Mouse (Mus musculus) hindbrain, embryonic 13.5 days (tissue): ENCODE measurements around the gene Defb25. TPM values are rescaled to one million over a fixed set of nuclear protein-coding genes. Genes with fewer than 3 reads are reported as not detected.

Source experiments
- ATAC-seq: fragments of 200-750 bp; cut with Nextera tagmentation; 2 replicates; pipeline ENCODE4 v1.8.0; 2017; ENCODE audit warnings: moderate TSS enrichment; ENCODE audit not compliant: low FRiP score
- H3K27ac ChIP-seq: fragments of 300-500 bp; sonication (generic); 2 replicates; pipeline ENCODE4 v1.5.1; 2015; ENCODE audit warnings: inconsistent platforms, mild to moderate bottlenecking, moderate library complexity
- H3K27me3 ChIP-seq: fragments of 300-500 bp; sonication (generic); 2 replicates; pipeline ENCODE4 v1.6.1; 2015; ENCODE audit warnings: mild to moderate bottlenecking, inconsistent platforms
- H3K36me3 ChIP-seq: fragments of 300-500 bp; sonication (generic); 2 replicates; pipeline ENCODE4 v1.6.1; 2015; ENCODE audit warnings: mild to moderate bottlenecking, inconsistent platforms
- H3K4me1 ChIP-seq: fragments of 300-500 bp; sonication (generic); replicated peaks from 2 replicates; pipeline ENCODE4 v1.6.1; 2015; ENCODE audit warnings: inconsistent platforms
- H3K4me2 ChIP-seq: fragments of 300-500 bp; sonication (generic); 2 replicates; pipeline ENCODE4 v1.6.1; 2015; ENCODE audit warnings: inconsistent platforms, mild to moderate bottlenecking, moderate library complexity
- H3K4me3 ChIP-seq: fragments of 300-500 bp; sonication (generic); 2 replicates; pipeline ENCODE4 v1.5.1; 2015; ENCODE audit warnings: mild to moderate bottlenecking, inconsistent platforms
- H3K9ac ChIP-seq: fragments of 300-500 bp; sonication (generic); 2 replicates; pipeline ENCODE4 v1.6.1; 2015; ENCODE audit warnings: mild to moderate bottlenecking, inconsistent platforms
- H3K9me3 ChIP-seq: fragments of 300-500 bp; sonication (generic); 2 replicates; pipeline ENCODE4 v1.6.1; 2016; ENCODE audit warnings: inconsistent platforms
- WGBS: fragments of 180-500 bp; shearing (Covaris S2); methylation state at CpG from one replicate; pipeline ENCODE4 v1.1.7; 2015; 5-methylcytosine and 5-hydroxymethylcytosine counted together
- polyA plus RNA-seq: library from polyadenylated mRNA; unstranded; fragments of >200 nt; fragmentation: Nextera tagmentation; extraction: Ambion mirVana; gene quantifications from 2 replicates; pipeline ENCODE4 v1.2.1, GENCODE M21; 2015

Gene Defb25
- polyA plus RNA-seq, 1 experiment from 2014 or later = not detected

DNA sequence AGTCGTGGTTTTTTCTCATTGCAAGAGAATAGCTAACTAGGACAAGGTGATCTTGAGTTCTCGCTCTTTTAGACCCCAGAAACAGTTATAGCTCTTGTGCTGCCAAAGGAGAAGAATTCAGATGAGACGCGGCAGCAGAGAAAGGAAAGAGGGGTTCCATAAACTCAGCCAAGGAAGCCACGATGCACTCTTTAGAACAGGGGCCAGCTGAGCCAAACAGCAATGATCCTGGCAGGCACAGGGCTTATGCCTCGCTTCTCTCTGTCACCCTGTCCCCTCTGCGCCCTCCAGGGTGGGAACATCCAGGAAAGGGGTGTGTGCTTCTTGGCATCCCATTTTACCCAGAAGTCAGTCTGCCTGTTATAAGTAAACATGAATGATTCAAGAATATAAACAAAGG lies 23.6 kb downstream of the Defb25 start, which contains the start of gene Defb45:
TSS of gene Defb45 (minus strand) at position 101 of the 400 bp plus-strand sequence.
- Histone ChIP-seq H3K9ac (no peak within 1 kb of the TSS), H3K4me3 (no peak within 1 kb of the TSS), H3K9me3 (no peaks in the 10 kb centered on the region), H3K4me1 (no peaks in the 10 kb centered on the region), H3K27me3 (no peaks in the 10 kb centered on the region), H3K4me2 (no peak within 1 kb of the TSS), H3K27ac (no peak within 1 kb of the TSS), H3K36me3 (no peaks in the 10 kb centered on the region)
- ATAC-seq = no peak
- WGBS = 75% methylated on average over 7 of the region's 7 CpGs

DNA sequence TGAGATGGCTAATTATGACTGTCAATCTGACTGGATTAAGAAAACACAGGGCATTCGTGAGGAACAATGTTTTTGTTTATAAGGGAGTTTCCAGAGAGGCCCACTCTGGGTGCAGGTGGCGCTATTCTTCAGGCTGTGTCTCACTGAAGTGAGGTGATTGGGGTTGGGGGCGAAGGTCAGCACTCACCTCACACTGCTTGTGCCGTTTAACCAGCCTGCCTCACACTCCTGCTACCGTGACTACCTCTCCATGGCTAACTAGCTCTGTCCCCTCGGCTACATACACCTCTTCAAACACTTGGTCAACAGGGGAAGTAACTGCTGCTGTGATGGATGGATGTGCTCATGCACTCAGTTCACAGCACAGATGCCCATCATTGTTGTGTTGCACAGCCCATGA lies 33.8 kb downstream of the Defb25 start:
- no peak for ATAC-seq
- H3K27ac ChIP-seq = no peak overlapping the region
- no peaks in the 10 kb centered on the region for H3K9me3 ChIP-seq
- no peak overlapping the region for H3K4me2 ChIP-seq
- no peaks in the 10 kb centered on the region for H3K27me3 ChIP-seq
- H3K4me1 ChIP-seq = no peaks in the 10 kb centered on the region
- 55% methylated on average over 6 of the region's 6 CpGs for WGBS
- no peak overlapping the region for H3K4me3 ChIP-seq
- H3K36me3 ChIP-seq = no peaks in the 10 kb centered on the region
- H3K9ac ChIP-seq = no peak overlapping the region

DNA sequence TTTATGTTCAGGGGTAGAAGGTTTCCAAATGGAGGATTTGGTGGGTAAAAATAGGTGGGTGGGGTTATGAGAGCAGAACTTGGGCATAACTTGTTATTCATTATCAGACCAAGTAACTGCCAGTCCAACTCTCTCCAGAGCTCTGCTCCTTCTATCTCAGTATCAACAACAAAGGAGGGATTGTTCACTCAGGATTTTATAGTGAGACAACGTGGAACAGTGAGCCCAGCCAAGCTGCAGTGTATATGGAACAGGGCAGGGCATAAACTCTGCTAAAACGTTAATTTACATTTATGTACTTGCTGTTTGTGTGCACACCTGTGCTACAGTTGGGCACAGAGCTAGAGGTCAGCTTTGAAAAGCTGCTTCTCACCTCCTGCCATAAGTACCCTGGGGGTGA lies 34.4 kb downstream of the Defb25 start:
- no peak for ATAC-seq
- Histone ChIP-seq H3K36me3 (no peaks in the 10 kb centered on the region), H3K4me2 (no peak overlapping the region), H3K4me3 (no peak overlapping the region), H3K27me3 (no peaks in the 10 kb centered on the region), H3K27ac (no peak overlapping the region), H3K4me1 (no peaks in the 10 kb centered on the region), H3K9ac (no peak overlapping the region), H3K9me3 (no peaks in the 10 kb centered on the region)
- 55% methylated on average over 2 of the region's 2 CpGs for WGBS

DNA sequence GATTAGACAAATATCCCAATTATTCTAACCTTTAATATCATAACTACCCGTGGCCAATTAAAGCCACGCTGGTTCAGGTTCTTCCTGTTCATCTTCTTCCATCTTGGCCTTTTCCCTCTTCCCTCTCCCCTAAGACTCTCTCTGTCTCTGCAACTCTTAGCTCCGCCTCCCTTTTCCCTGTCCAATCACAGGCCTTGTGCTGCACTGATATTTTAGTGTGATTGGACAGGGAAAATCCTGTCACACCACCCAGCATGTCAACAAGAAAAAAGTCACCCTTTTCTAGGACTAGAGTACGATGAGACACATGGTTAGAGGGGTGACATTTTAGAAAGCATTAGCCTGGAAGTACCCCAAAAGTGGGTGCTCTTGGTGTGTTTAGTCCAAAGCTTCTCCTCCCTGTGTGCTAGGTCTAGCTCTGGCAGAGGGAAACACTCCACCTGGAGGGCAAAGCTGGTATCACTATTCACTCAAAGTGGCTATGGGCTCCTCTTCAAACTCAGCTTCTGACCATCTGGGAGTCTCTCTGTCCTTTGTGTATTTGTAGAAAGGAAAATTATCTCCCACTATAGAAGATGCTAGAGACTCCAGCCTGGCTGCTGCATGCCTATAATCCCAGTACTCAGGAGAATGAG lies 35.8 kb downstream of the Defb25 start:
- Histone ChIP-seq H3K36me3 (no peaks in the 10 kb centered on the region), H3K9ac (no peak overlapping the region), H3K9me3 (no peaks in the 10 kb centered on the region), H3K4me2 (no peak overlapping the region), H3K27me3 (no peaks in the 10 kb centered on the region), H3K27ac (no peak overlapping the region), H3K4me3 (no peak overlapping the region), H3K4me1 (no peaks in the 10 kb centered on the region)
- ATAC-seq = no peak
- 81% methylated on average over 4 of the region's 4 CpGs for WGBS

- Histone ChIP-seq H3K36me3 (no peaks in the 10 kb centered on the region), H3K27me3 (no peaks in the 10 kb centered on the region), H3K4me1 (no peaks in the 10 kb centered on the region), H3K4me3 (no peak overlapping the region), H3K9ac (no peak overlapping the region), H3K27ac (no peak overlapping the region), H3K4me2 (no peak overlapping the region), H3K9me3 (no peaks in the 10 kb centered on the region)
- no peak for ATAC-seq
- 94% methylated on average over 11 of the region's 11 CpGs for WGBS
Observed at GRCm38 (mm10) chr2:152580612-152581011, 42.2 kb downstream of the Defb25 start.

- Histone ChIP-seq H3K4me3 (no peak within 1 kb of the TSS), H3K27ac (no peak within 1 kb of the TSS), H3K9ac (no peak within 1 kb of the TSS), H3K27me3 (no peaks in the 10 kb centered on the region), H3K9me3 (no peaks in the 10 kb centered on the region), H3K4me1 (no peaks in the 10 kb centered on the region), H3K36me3 (no peaks in the 10 kb centered on the region), H3K4me2 (no peak within 1 kb of the TSS)
- no peak for ATAC-seq
- WGBS = 65% methylated on average over 7 of the region's 7 CpGs
Observed at GRCm38 (mm10) chr2:152580107-152580506, 42.7 kb downstream of the Defb25 start, which contains the start of gene Defb19. Gene Defb19, minus strand, starts transcription at chr2:152580312.

- ATAC-seq = no peak
- Histone ChIP-seq H3K9ac (no peak overlapping the region), H3K4me2 (no peak overlapping the region), H3K4me3 (no peak overlapping the region), H3K9me3 (no peaks in the 10 kb centered on the region), H3K36me3 (no peaks in the 10 kb centered on the region), H3K4me1 (no peaks in the 10 kb centered on the region), H3K27ac (no peak overlapping the region), H3K27me3 (0 out of 2 replicates have a peak, but pooled peaks cover 6% of the 10 kb centered on the region)
- WGBS = 93% methylated on average over 8 of the region's 8 CpGs
Observed at GRCm38 (mm10) chr2:152573484-152573883, 49.4 kb downstream of the Defb25 start.

Other genes with a start within 250 kb of the Defb25 start
- gene Nrsn2, start 246.4 kb downstream of the Defb25 start, polyA plus RNA-seq = 28.1 and 34.2 TPM in 2 replicates
- 16.4 and 16.9 TPM in 2 replicates for gene Sox12, start 225.0 kb downstream of the Defb25 start, polyA plus RNA-seq
- gene Zcchc3, start 208.0 kb downstream of the Defb25 start, polyA plus RNA-seq = 20.1 and 21.5 TPM in 2 replicates
- gene 6820408C15Rik, start 207.5 kb downstream of the Defb25 start, polyA plus RNA-seq = 1.9 and 3.9 TPM in 2 replicates
- gene Defb23, start 158.4 kb downstream of the Defb25 start, polyA plus RNA-seq = not detected in 2 replicates
- not detected in 2 replicates for gene Defb20, start 146.0 kb downstream of the Defb25 start, polyA plus RNA-seq
- gene Defb22, start 132.9 kb downstream of the Defb25 start, polyA plus RNA-seq = not detected in 2 replicates
- not detected in 2 replicates for gene Defb26, start 111.4 kb downstream of the Defb25 start, polyA plus RNA-seq
- not detected in 2 replicates for gene Defb28, start 104.8 kb downstream of the Defb25 start, polyA plus RNA-seq
- gene Defb29, start 83.0 kb downstream of the Defb25 start, polyA plus RNA-seq = not detected in 2 replicates
- gene Gm17416, start 53.7 kb downstream of the Defb25 start, polyA plus RNA-seq = not detected in 2 replicates
- not detected in 2 replicates for gene Defb21, start 50.3 kb downstream of the Defb25 start, polyA plus RNA-seq
- not detected in 2 replicates for gene Defb19, start 42.7 kb downstream of the Defb25 start, polyA plus RNA-seq
- not detected in 2 replicates for gene Defb45, start 23.7 kb downstream of the Defb25 start, polyA plus RNA-seq
- gene Defb36, start 18.7 kb downstream of the Defb25 start, polyA plus RNA-seq = not detected in 2 replicates
- gene Rem1, start 3.9 kb upstream of the Defb25 start, polyA plus RNA-seq = 0.30 and 0.57 TPM in 2 replicates
- 168 and 169 TPM in 2 replicates for gene H13, start 46.4 kb upstream of the Defb25 start, polyA plus RNA-seq
- 39.4 and 47.2 TPM in 2 replicates for gene Mcts2, start 64.0 kb upstream of the Defb25 start, polyA plus RNA-seq
- gene Id1, start 113.2 kb upstream of the Defb25 start, polyA plus RNA-seq = 68.7 and 87.0 TPM in 2 replicates
- gene Cox4i2, start 131.1 kb upstream of the Defb25 start, polyA plus RNA-seq = 4.6 and 5.4 TPM in 2 replicates
- 173 and 179 TPM in 2 replicates for gene Bcl2l1, start 208.7 kb upstream of the Defb25 start, polyA plus RNA-seq
- 21.9 and 24.8 TPM in 2 replicates for gene Tpx2, start 224.9 kb upstream of the Defb25 start, polyA plus RNA-seq